Mouse (Mus musculus) forebrain, embryonic 14.5 days (tissue): ENCODE results near the gene Neurl1b. TPM values are rescaled to one million over a fixed set of nuclear protein-coding genes. Genes with fewer than 3 reads are reported as not detected.
A peak's percentile ranks its signal among the peaks of the same experiment; 100 is the strongest.

Experiments used
- ATAC-seq: fragments of 200-750 bp; cut with Nextera tagmentation; 2 replicates; pipeline ENCODE4 v1.8.0; 2017; ENCODE audit warnings: mild to moderate bottlenecking, moderate library complexity
- DNase-seq: peaks from one replicate; pipeline ENCODE4 v3.0.0-alpha.2; 2015; ENCODE audit warnings: low spot score
- H3K27ac ChIP-seq: fragments of 300-500 bp; sonication (generic); 2 replicates; pipeline ENCODE4 v1.5.1; 2014; ENCODE audit warnings: low read depth, mild to moderate bottlenecking, control low read depth, low read length, moderate library complexity
- H3K27me3 ChIP-seq: fragments of 300-500 bp; sonication (generic); replicated peaks from 2 replicates; pipeline ENCODE4 v1.6.1; 2014; ENCODE audit warnings: low read length, control low read depth, mixed read lengths; ENCODE audit not compliant: control insufficient read depth, insufficient read depth
- H3K36me3 ChIP-seq: fragments of 300-500 bp; sonication (generic); 2 replicates; pipeline ENCODE4 v1.6.1; 2014; ENCODE audit warnings: low read length, control low read depth; ENCODE audit not compliant: control insufficient read depth, insufficient read depth
- H3K4me1 ChIP-seq: fragments of 300-500 bp; sonication (generic); 2 replicates; pipeline ENCODE4 v1.6.1; 2014; ENCODE audit warnings: antibody characterized with exemption, low read length, control low read depth; ENCODE audit not compliant: control insufficient read depth, insufficient read depth
- H3K4me2 ChIP-seq: fragments of 300-500 bp; sonication (generic); 2 replicates; pipeline ENCODE4 v1.6.1; 2014; ENCODE audit warnings: mild to moderate bottlenecking, control low read depth, low read length
- H3K4me3 ChIP-seq: fragments of 300-500 bp; sonication (generic); 2 replicates; pipeline ENCODE4 v1.5.1; 2014; ENCODE audit warnings: low read depth, low read length, control low read depth
- H3K9ac ChIP-seq: fragments of 300-500 bp; sonication (generic); 2 replicates; pipeline ENCODE4 v1.6.1; 2014; ENCODE audit warnings: mild to moderate bottlenecking, low read length, control low read depth, moderate library complexity
- H3K9me3 ChIP-seq: fragments of 300-500 bp; sonication (generic); replicated peaks from 2 replicates; pipeline ENCODE4 v1.6.1; 2016; ENCODE audit warnings: low read length, control low read depth, mixed read lengths; ENCODE audit not compliant: control insufficient read depth
- WGBS: fragments of 180-500 bp; shearing (Covaris S2); extraction: QIAGEN DNeasy Blood & Tissue Kit; methylation state at CpG from one replicate; pipeline ENCODE4 v1.1.7; 2014; 5-methylcytosine and 5-hydroxymethylcytosine counted together
- polyA plus RNA-seq: library from polyadenylated mRNA; unstranded; fragments of >200 nt; fragmentation: Nextera tagmentation; extraction: Ambion mirVana; gene quantifications from 2 replicates; pipeline ENCODE4 v1.2.1, GENCODE M21; 2014

Neurl1b gene
- polyA plus RNA-seq, 1 experiment from 2014 or later = 2.0 TPM

DNA sequence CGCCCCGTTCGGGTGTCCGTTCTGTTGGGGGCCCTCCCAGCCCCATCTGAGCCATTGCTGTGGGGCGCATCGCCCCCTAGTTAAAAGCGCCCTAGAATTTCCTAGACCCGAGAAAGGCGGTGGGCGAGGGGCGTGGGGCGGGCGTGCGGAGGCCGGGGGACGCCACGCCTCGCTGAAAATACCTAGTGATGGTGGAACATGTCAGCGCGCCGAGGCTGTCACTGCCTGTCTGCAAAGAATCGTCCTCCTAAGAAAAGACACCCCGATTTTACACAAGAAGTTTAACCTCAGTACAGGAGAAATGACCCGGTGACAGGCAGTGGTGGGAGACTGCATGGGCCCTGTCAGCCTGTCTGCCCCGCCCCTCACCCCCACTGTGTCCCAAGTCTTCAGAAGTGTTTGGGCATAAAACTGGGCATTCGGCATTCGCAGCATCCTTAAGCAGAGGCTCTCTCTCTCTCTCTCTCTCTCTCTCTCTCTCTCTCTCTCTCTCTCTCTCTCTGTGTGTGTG is 781 bp downstream of the Neurl1b start:
- H3K4me1 ChIP-seq = peaks cover 6% of the 10 kb centered on the region; the same call in 1 of the 2 replicates
- no peaks in the 10 kb centered on the region for H3K36me3 ChIP-seq
- peaks cover 3% of the 10 kb centered on the region; the same call in 1 of the 2 replicates for H3K27me3 ChIP-seq
- peak overlapping the region; percentile 97 for H3K4me2 ChIP-seq
- peak overlapping the region; percentile 70 for H3K4me3 ChIP-seq
- no peaks in the 10 kb centered on the region for H3K9me3 ChIP-seq
- 1% methylated on average over 27 of the region's 27 CpGs for WGBS
- peak; percentile 39 for DNase-seq
- peak; percentile 35 for ATAC-seq
- H3K9ac ChIP-seq = peak overlapping the region; percentile 84
- H3K27ac ChIP-seq = no peak overlapping the region; the same call in 1 of the 2 replicates

DNA sequence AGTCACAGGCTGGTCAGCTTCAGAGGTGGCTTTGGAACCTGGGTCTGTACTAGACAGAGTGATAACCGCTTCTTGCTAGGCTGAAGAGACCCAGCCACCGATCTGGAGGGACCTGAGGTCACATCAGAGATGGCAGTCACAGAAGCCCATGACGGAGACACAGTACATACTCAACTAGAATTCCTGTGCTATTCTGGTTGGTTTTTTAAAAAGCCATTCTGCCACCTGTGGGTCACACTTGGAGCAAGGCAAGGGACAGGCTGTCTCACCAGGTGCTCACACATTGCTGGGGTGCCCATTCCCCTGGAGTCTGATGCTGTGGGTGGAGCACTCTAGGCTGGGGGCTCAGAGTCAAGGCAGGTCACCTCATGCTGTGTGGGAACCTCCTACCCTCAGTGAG is 1.5 kb downstream of the Neurl1b start:
- peaks cover 6% of the 10 kb centered on the region; the same call in 1 of the 2 replicates for H3K4me1 ChIP-seq
- DNase-seq = no peak
- H3K4me2 ChIP-seq = peak overlapping the region; percentile 97
- ATAC-seq = no peak
- H3K27me3 ChIP-seq = peaks cover 3% of the 10 kb centered on the region; the same call in 1 of the 2 replicates
- H3K9me3 ChIP-seq = no peaks in the 10 kb centered on the region
- H3K36me3 ChIP-seq = no peaks in the 10 kb centered on the region
- 68% methylated on average over 3 of the region's 3 CpGs for WGBS
- no peak overlapping the region for H3K4me3 ChIP-seq
- no peak overlapping the region for H3K9ac ChIP-seq
- H3K27ac ChIP-seq = no peak overlapping the region

DNA sequence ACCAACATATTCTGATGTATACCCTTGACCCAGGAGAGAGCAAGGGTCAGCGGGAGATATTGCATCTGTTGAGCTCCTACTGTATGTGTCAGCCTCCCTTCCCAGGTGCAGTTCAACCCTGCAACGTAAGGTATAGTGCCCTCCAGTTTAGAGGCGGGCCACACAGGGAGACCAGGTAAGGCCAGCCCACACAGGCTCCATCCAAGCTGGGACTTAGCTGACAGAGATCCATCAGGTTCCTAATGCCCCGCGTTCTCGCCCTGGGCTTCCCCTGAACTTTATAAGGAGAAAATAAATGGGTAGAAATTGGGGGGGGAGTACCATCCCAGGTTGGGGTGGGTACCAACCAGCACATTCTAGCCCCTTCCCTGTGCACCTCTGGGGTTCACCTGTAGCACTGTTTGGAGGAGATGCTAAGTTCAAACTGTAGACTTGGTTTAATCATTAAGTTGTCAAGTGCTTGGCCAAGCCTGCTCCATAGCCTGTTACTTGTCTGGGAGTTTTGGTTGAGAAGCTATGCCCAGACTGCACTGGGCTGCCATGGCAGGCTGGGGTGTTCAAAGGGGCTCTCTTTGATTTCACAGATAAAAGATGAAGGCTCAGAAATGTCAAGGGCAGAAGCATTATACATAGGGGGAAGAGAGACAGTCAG is 3.3 kb downstream of the Neurl1b start:
- WGBS = 91% methylated on average over 6 of the region's 6 CpGs
- ATAC-seq (no peak), DNase-seq (no peak)
- Histone ChIP-seq H3K4me3 (no peak overlapping the region), H3K9me3 (no peaks in the 10 kb centered on the region), H3K4me2 (no peak overlapping the region), H3K27me3 (peaks cover 3% of the 10 kb centered on the region; the same call in 1 of the 2 replicates), H3K4me1 (peaks cover 6% of the 10 kb centered on the region; the same call in 1 of the 2 replicates), H3K27ac (no peak overlapping the region), H3K9ac (no peak overlapping the region), H3K36me3 (no peaks in the 10 kb centered on the region)

DNA sequence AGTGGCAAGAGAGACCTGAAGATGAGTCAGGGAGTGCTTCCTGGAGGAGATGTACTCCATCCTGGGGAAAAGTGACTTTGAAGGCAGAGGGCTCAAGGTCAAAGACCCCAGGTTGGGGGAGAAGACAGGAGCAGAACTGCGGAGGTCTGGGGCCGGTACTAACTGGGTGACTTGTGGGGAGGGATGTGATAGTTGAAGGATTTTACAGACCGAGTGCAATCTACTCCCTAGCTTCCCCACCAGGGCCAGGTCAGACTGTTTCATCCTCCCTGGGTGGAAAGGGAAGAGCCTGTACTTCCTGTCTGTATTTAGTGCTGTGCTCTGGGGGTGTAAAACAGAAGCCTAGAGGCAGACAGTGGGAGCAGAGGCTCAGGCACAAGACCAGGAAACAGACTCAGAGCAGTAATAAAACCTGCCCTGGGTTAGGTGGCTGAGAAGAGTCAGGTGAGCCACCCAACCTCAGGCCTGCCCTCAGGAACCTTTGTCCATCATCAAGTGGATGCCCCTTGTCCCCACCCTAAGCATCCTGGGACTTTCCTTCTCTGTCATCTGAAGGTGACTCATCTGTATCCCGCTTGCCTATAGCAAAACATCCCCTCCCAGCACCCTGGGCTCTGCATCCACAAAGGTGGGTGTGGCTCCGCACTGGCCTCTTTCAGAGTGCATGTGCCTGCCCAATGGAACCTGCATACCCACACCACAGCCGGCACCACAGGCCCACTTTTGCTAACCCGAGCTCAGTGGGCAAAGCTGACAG is 6.0 kb downstream of the Neurl1b start:
- H3K36me3 ChIP-seq = no peaks in the 10 kb centered on the region
- H3K27me3 ChIP-seq = 0 out of 2 replicates have a peak, but pooled peaks cover 3% of the 10 kb centered on the region
- peaks cover 5% of the 10 kb centered on the region; the same call in 1 of the 2 replicates for H3K4me1 ChIP-seq
- H3K4me2 ChIP-seq = no peak overlapping the region
- DNase-seq (no peak), ATAC-seq (no peak)
- H3K27ac ChIP-seq = no peak overlapping the region
- no peaks in the 10 kb centered on the region for H3K9me3 ChIP-seq
- WGBS = 77% methylated on average over 7 of the region's 7 CpGs
- H3K9ac ChIP-seq = no peak overlapping the region
- no peak overlapping the region for H3K4me3 ChIP-seq

DNA sequence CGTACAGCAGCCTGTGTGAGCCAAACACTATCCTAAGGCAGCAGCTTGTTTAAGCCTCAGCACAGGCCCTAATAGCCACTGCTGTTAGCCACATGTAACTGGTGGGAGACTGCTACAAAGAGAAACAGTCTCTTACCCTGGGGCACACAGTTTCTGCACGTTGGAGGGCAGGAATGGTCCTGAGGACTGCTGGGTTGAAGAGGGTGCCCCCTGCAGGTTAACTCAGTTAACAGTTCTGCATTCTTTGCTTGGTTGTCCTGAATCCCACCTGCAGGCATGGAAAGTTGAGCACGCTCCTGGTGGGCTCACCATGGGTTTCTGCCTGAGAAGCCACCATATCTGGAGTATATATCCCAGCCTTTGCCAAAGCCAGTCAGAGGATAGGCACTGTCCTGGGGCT is 6.9 kb downstream of the Neurl1b start:
- ATAC-seq (no peak), DNase-seq (peak; percentile 46)
- H3K4me1 ChIP-seq = peaks cover 5% of the 10 kb centered on the region; the same call in 1 of the 2 replicates
- 0 out of 2 replicates have a peak, but pooled peaks cover 3% of the 10 kb centered on the region for H3K27me3 ChIP-seq
- H3K27ac ChIP-seq = no peak overlapping the region
- WGBS = 40% methylated on average over 3 of the region's 3 CpGs
- H3K4me2 ChIP-seq = no peak overlapping the region
- no peaks in the 10 kb centered on the region for H3K36me3 ChIP-seq
- no peak overlapping the region for H3K9ac ChIP-seq
- H3K4me3 ChIP-seq = no peak overlapping the region
- H3K9me3 ChIP-seq = no peaks in the 10 kb centered on the region

DNA sequence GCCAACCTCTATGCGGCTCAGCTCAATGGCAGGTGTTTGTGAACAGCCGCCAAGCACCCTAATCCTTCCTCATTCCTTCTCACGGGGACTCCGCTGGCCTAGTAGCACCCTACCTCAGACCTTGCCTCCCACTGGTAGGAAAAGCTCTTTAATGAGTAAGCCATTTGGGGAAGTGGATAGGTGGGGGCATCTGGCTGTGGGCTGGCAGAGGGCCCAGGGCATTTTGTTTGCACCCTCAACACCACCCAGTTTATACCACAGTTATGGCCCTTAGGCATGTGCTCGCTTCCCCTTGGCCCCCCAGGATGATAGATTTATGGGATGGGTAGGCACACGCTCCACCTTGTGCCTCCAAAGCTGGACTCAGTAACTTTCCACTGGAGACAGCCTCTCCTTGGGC is 7.8 kb downstream of the Neurl1b start:
- no peaks in the 10 kb centered on the region for H3K36me3 ChIP-seq
- no peak overlapping the region for H3K9ac ChIP-seq
- WGBS = 85% methylated on average over 6 of the region's 6 CpGs
- H3K4me3 ChIP-seq = no peak overlapping the region
- H3K4me2 ChIP-seq = no peak overlapping the region
- DNase-seq (no peak), ATAC-seq (no peak)
- no peak overlapping the region for H3K27ac ChIP-seq
- H3K9me3 ChIP-seq = no peaks in the 10 kb centered on the region
- no peaks in the 10 kb centered on the region for H3K27me3 ChIP-seq
- H3K4me1 ChIP-seq = peaks cover 5% of the 10 kb centered on the region; the same call in 1 of the 2 replicates

DNA sequence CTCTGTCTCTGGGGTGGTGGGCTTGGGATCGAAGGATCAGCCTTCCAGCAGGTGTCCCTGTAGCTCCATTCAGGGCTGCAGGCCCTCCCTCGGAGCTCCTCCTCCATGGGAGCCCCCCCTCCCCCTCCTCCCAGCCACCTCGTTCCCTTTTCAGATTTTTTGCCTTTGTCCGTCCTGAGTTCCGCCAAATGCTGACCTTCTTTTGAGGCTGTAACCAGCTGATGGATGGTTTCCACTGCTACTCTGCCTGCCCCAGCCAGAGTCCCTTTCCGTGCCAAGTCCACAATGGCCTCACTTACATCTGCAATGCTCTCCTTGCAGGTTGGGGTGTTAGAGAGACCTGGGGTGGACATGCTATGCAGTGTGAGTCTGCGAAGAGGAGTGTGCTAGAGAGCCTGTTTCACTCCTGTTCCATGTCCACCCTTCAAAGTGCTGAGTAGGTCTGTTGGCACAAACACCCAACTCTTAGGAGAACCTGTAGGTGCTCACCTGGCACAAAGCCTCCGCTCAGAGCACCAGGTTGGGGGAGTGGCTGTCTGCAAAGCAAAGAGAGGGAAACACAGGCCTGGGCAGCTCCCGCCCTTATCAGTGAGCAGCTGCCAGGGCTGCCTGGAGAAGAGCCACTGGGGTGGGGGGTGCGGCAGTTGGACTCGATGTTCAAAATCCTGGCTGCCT is 9.5 kb downstream of the Neurl1b start:
- Histone ChIP-seq H3K9ac (no peak overlapping the region), H3K27me3 (no peaks in the 10 kb centered on the region), H3K36me3 (no peaks in the 10 kb centered on the region), H3K4me1 (peaks cover 5% of the 10 kb centered on the region; the same call in 1 of the 2 replicates), H3K9me3 (no peaks in the 10 kb centered on the region), H3K4me2 (no peak overlapping the region), H3K4me3 (no peak overlapping the region), H3K27ac (peak overlapping the region; percentile 48; the same call in 1 of the 2 replicates)
- DNase-seq (peak; percentile 49), ATAC-seq (no peak; the same call in 1 of the 2 replicates)
- WGBS = 20% methylated on average over 11 of the region's 11 CpGs

DNA sequence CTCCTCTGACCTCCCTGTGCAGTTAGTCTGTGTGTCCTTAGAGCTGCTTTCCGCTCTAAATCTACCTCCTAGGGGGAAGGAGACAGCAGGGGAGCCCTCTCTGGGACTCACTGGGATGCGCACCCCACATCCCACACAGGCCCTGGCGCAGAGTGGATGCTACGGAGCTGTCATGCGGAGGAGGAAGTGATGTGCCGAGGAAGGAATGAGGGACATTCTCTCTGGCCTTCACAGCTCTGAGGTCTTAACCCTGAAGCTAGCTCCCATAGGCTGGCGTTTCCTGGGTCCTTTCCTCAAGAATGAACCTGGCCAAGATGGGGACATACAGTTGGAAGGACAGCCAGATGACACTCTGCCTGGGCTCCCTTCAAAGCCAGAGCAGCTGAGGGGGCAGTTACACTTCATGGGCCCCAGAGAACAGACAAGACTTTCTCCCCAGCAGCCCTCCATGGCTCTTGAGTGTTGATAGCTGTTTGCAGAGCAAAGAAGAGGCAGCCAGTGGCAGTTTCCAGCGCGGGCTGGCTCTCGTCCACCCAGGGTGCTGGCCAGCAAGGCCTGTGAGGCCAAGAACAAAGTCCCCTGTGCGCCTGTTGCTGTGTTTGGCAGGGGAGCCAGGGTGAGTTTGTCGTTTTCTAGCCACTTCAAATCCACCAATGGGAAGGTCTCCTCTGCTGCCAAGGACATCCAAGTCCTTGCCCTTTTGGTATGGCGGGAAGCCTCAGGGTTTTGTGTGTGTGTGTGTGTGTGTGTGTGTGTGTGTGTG is 10.5 kb downstream of the Neurl1b start:
- Histone ChIP-seq H3K9ac (no peak overlapping the region), H3K4me3 (no peak overlapping the region), H3K36me3 (no peaks in the 10 kb centered on the region), H3K4me1 (peaks cover 5% of the 10 kb centered on the region; the same call in 1 of the 2 replicates), H3K27ac (no peak overlapping the region; the same call in 1 of the 2 replicates), H3K27me3 (no peaks in the 10 kb centered on the region), H3K9me3 (no peaks in the 10 kb centered on the region), H3K4me2 (no peak overlapping the region)
- ATAC-seq (no peak), DNase-seq (peak; percentile 37)
- WGBS = 67% methylated on average over 13 of the region's 13 CpGs
